Mouse (Mus musculus) lung, embryonic 15.5 days (tissue): ENCODE results near the gene Pum1. TPM values are rescaled to one million over a fixed set of nuclear protein-coding genes. Genes with fewer than 3 reads are reported as not detected.

Source experiments
- ATAC-seq: fragments of 200-750 bp; cut with Nextera tagmentation; 2 replicates; pipeline ENCODE4 v1.8.0; 2017; ENCODE audit warnings: moderate number of reproducible peaks, borderline replicate concordance; ENCODE audit not compliant: low FRiP score, low TSS enrichment; ENCODE audit errors: extremely low read depth
- H3K27ac ChIP-seq: fragments of 300-500 bp; sonication (generic); 2 replicates; pipeline ENCODE4 v1.5.1; 2015; ENCODE audit warnings: moderate library complexity, mild to moderate bottlenecking, inconsistent platforms
- H3K27me3 ChIP-seq: fragments of 300-500 bp; sonication (generic); 2 replicates; pipeline ENCODE4 v1.6.1; 2015; ENCODE audit warnings: inconsistent platforms
- H3K36me3 ChIP-seq: fragments of 300-500 bp; sonication (generic); 2 replicates; pipeline ENCODE4 v1.6.1; 2015; ENCODE audit warnings: inconsistent platforms
- H3K4me1 ChIP-seq: fragments of 300-500 bp; sonication (generic); 2 replicates; pipeline ENCODE4 v1.6.1; 2015; ENCODE audit warnings: inconsistent platforms
- H3K4me2 ChIP-seq: fragments of 300-500 bp; sonication (generic); 2 replicates; pipeline ENCODE4 v1.6.1; 2015; ENCODE audit warnings: inconsistent platforms, mild to moderate bottlenecking, moderate library complexity
- H3K4me3 ChIP-seq: fragments of 300-500 bp; sonication (generic); 2 replicates; pipeline ENCODE4 v1.5.1; 2015; ENCODE audit warnings: mild to moderate bottlenecking, inconsistent platforms
- H3K9ac ChIP-seq: fragments of 300-500 bp; sonication (generic); 2 replicates; pipeline ENCODE4 v1.6.1; 2015; ENCODE audit warnings: inconsistent platforms
- H3K9me3 ChIP-seq: fragments of 300-500 bp; sonication (generic); 2 replicates; pipeline ENCODE4 v1.6.1; 2016; ENCODE audit warnings: inconsistent platforms
- WGBS: fragments of 180-500 bp; shearing (Covaris S2); methylation state at CpG from one replicate; pipeline ENCODE4 v1.1.7; 2015; 5-methylcytosine and 5-hydroxymethylcytosine counted together
- polyA plus RNA-seq: library from polyadenylated mRNA; unstranded; fragments of >200 nt; fragmentation: Nextera tagmentation; extraction: Ambion mirVana; gene quantifications from 2 replicates; pipeline ENCODE4 v1.2.1, GENCODE M21; 2015

Pum1 gene
- polyA plus RNA-seq, 1 experiment from 2014 or later: 88.3 TPM

DNA sequence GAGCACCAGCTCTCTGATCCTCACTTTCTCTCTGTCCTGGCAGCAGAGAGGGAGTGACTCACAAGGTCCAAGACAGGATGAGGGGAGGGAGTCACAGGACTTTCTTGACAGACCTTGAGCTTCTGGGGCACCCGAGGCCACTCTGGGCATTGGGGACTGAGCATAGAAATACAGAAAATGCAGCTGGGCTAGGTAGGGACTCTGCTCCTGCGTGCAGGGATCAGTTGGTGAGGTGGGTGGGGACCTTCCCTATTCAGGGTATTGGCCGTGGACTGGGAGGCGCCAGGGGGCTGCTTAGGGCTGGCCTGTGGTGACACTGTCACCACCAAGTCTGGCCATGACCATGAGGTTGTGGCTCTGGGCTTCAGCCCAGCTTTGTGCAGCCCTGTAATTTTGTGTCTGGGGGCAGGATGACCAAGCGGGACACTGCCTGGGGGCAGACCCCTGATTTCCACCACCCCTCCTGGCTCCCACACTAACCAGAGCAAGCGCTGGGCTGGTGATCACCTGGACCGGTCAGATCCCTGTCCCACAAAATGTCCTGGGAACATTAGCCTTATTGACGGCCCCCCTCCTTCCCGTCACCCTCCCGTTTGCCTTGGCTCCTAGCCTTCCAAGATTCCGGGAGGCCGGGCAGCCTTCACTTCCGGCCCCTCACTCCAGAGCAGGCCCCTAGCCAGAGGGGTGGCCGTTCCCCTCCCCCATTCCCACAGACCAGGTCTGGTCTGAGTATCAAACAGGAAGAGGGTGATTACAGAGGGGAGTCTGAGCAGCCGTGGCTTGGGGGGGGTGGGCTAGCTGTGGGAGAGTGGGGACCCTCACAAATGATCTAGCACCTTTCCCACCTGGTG is 134.3 kb downstream of the Pum1 start:
- H3K4me2 ChIP-seq: peak overlapping the region; percentile 39
- WGBS: 18% methylated on average over 15 of the region's 15 CpGs
- peak; percentile 47; the same call in 1 of the 2 replicates for ATAC-seq

GRCm38 (mm10) chr4:130798416-130798815 is 135.3 kb downstream of the Pum1 start:
- H3K27ac ChIP-seq: peak overlapping the region; percentile 50
- no peaks in the 10 kb centered on the region for H3K27me3 ChIP-seq
- ATAC-seq: no peak
- H3K4me3 ChIP-seq: no peak overlapping the region
- H3K9me3 ChIP-seq: no peaks in the 10 kb centered on the region
- H3K9ac ChIP-seq: no peak overlapping the region
- H3K4me2 ChIP-seq: no peak overlapping the region
- H3K4me1 ChIP-seq: peaks cover 50% of the 10 kb centered on the region
- 72% methylated on average over 1 of the region's 1 CpGs for WGBS
- no peaks in the 10 kb centered on the region for H3K36me3 ChIP-seq

More for the DNA sequence above, 134.3 kb downstream of the Pum1 start:
- Histone ChIP-seq H3K36me3 (no peaks in the 10 kb centered on the region), H3K27ac (peak overlapping the region; percentile 50), H3K4me1 (peaks cover 57% of the 10 kb centered on the region), H3K9me3 (no peaks in the 10 kb centered on the region), H3K9ac (no peak overlapping the region), H3K4me3 (no peak overlapping the region), H3K27me3 (no peaks in the 10 kb centered on the region)

- Histone ChIP-seq H3K4me1 (peaks cover 47% of the 10 kb centered on the region), H3K9me3 (no peaks in the 10 kb centered on the region), H3K27me3 (no peaks in the 10 kb centered on the region), H3K4me3 (no peak overlapping the region), H3K4me2 (no peak overlapping the region), H3K9ac (no peak overlapping the region), H3K36me3 (no peaks in the 10 kb centered on the region), H3K27ac (peak overlapping the region; percentile 50)
- no peak; the same call in 1 of the 2 replicates for ATAC-seq
- WGBS: 37% methylated on average over 4 of the region's 4 CpGs
Measured at GRCm38 (mm10) chr4:130799118-130799517, 136.0 kb downstream of the Pum1 start.

DNA sequence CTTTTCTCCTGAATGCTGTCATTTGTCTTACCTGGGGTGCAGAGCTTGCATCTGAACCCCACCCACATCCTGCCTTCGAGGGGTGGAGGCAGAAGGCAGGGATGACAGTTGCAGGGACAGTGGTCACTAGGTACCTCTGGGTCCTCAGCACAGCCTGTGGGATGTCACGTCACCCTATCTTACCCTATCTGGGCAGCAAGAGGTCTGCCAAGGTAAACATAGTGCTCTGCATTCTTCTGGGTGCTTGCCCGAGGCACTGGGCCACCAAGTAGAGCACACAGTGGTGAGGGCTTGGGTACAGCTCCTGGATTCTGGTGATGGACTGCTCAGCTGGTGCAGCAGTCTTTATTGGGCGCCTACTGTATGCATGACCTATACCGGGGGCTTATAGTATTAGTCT is 136.5 kb downstream of the Pum1 start:
- Histone ChIP-seq H3K4me1 (peaks cover 43% of the 10 kb centered on the region), H3K4me3 (no peak overlapping the region), H3K9ac (no peak overlapping the region), H3K36me3 (no peaks in the 10 kb centered on the region), H3K27me3 (no peaks in the 10 kb centered on the region), H3K9me3 (no peaks in the 10 kb centered on the region), H3K27ac (no peak overlapping the region), H3K4me2 (no peak overlapping the region)
- no peak for ATAC-seq
- WGBS: 52% methylated on average over 5 of the region's 5 CpGs

DNA sequence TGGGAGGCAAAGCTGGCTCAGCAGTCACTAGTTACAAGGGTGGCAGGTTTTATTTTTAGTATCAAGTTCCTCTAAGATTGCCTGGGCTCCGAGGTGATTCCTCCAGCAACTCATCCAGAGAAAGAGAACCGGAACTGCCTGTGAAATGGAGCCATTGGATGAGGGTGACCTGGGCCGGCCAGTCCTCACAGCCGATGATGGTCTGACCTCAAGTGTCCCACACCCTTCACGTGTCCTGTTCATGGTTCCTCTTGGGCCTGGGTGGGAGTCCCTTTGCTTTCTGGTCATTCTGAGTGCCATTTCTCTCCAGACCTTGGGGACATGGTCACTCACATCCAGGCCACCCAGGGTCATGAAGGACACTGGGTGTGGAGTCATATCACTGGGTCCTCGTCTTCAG is 137.0 kb downstream of the Pum1 start:
- Histone ChIP-seq H3K4me2 (no peak overlapping the region), H3K27ac (no peak overlapping the region), H3K27me3 (no peaks in the 10 kb centered on the region), H3K4me3 (no peak overlapping the region), H3K9ac (no peak overlapping the region), H3K9me3 (no peaks in the 10 kb centered on the region), H3K36me3 (no peaks in the 10 kb centered on the region), H3K4me1 (peaks cover 48% of the 10 kb centered on the region)
- 77% methylated on average over 6 of the region's 6 CpGs for WGBS
- no peak for ATAC-seq

- H3K9me3 ChIP-seq: no peaks in the 10 kb centered on the region
- WGBS: 86% methylated on average over 5 of the region's 5 CpGs
- H3K4me1 ChIP-seq: peaks cover 52% of the 10 kb centered on the region
- no peaks in the 10 kb centered on the region for H3K36me3 ChIP-seq
- H3K4me3 ChIP-seq: no peak overlapping the region
- no peak overlapping the region for H3K27ac ChIP-seq
- no peaks in the 10 kb centered on the region for H3K27me3 ChIP-seq
- H3K9ac ChIP-seq: no peak overlapping the region
- ATAC-seq: no peak
- no peak overlapping the region for H3K4me2 ChIP-seq
Measured at GRCm38 (mm10) chr4:130801198-130801597, 138.1 kb downstream of the Pum1 start.

- Histone ChIP-seq H3K36me3 (no peaks in the 10 kb centered on the region), H3K9me3 (no peaks in the 10 kb centered on the region), H3K9ac (no peak overlapping the region), H3K4me1 (peaks cover 49% of the 10 kb centered on the region), H3K27ac (no peak overlapping the region), H3K27me3 (no peaks in the 10 kb centered on the region), H3K4me3 (no peak overlapping the region), H3K4me2 (no peak overlapping the region)
- no peak for ATAC-seq
- WGBS: 54% methylated on average over 10 of the region's 10 CpGs
Measured at GRCm38 (mm10) chr4:130801624-130802329, 138.7 kb downstream of the Pum1 start.

GRCm38 (mm10) chr4:130803591-130803990 is 140.5 kb downstream of the Pum1 start:
- Histone ChIP-seq H3K9me3 (no peaks in the 10 kb centered on the region), H3K27me3 (no peaks in the 10 kb centered on the region), H3K4me3 (no peak overlapping the region), H3K36me3 (no peaks in the 10 kb centered on the region), H3K27ac (no peak overlapping the region), H3K4me2 (no peak overlapping the region), H3K9ac (no peak overlapping the region), H3K4me1 (peaks cover 30% of the 10 kb centered on the region)
- no peak for ATAC-seq
- WGBS: 74% methylated on average over 2 of the region's 2 CpGs

GRCm38 (mm10) chr4:130804292-130804691 is 141.2 kb downstream of the Pum1 start:
- no peaks in the 10 kb centered on the region for H3K27me3 ChIP-seq
- whole genome bisulfite sequencing: 49% methylated on average over 2 of the region's 2 CpGs
- no peak for ATAC-seq

GRCm38 (mm10) chr4:130804771-130805361 is 141.7 kb downstream of the Pum1 start:
- Histone ChIP-seq H3K9ac (no peak overlapping the region), H3K27ac (peak overlapping the region; percentile 50), H3K36me3 (no peaks in the 10 kb centered on the region), H3K27me3 (no peaks in the 10 kb centered on the region), H3K4me2 (no peak overlapping the region), H3K9me3 (no peaks in the 10 kb centered on the region), H3K4me3 (no peak overlapping the region), H3K4me1 (peaks cover 22% of the 10 kb centered on the region)
- ATAC-seq: 0 out of 2 replicates have a peak, but pooled peaks have one; percentile 25
- 58% methylated on average over 7 of the region's 7 CpGs for WGBS

More at GRCm38 (mm10) chr4:130804292-130804691, 141.2 kb downstream of the Pum1 start:
- peaks cover 23% of the 10 kb centered on the region for H3K4me1 ChIP-seq
- H3K36me3 ChIP-seq: no peaks in the 10 kb centered on the region
- no peak overlapping the region for H3K9ac ChIP-seq
- H3K4me2 ChIP-seq: no peak overlapping the region
- no peaks in the 10 kb centered on the region for H3K9me3 ChIP-seq
- H3K4me3 ChIP-seq: no peak overlapping the region
- H3K27ac ChIP-seq: no peak overlapping the region

GRCm38 (mm10) chr4:130805746-130806145 is 142.6 kb downstream of the Pum1 start:
- Histone ChIP-seq H3K9me3 (no peaks in the 10 kb centered on the region), H3K27me3 (no peaks in the 10 kb centered on the region), H3K4me1 (peaks cover 21% of the 10 kb centered on the region), H3K9ac (no peak overlapping the region), H3K4me3 (no peak overlapping the region), H3K4me2 (no peak overlapping the region), H3K36me3 (no peaks in the 10 kb centered on the region), H3K27ac (no peak overlapping the region)
- no peak for ATAC-seq
- WGBS: 82% methylated on average over 7 of the region's 7 CpGs

DNA sequence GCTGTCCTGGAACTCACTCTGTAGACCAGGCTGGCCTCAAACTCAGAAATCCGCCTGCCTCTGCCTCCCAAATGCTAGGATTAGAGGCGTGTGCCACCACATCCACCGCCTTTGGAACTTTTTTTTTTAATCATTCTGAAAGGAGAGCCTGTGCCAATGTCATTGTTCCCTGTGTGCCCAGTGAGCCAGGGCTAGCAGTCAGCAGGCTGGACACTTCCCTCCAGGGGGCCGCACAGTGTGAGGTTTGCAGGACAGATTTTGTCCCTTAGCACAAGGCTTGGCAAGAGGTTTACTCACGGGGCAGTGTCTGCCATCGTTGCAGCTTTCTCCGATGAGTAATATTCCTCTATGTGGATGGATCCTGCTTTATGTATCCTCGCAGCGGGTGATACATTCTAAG is 143.6 kb downstream of the Pum1 start:
- H3K36me3 ChIP-seq: no peaks in the 10 kb centered on the region
- WGBS: 85% methylated on average over 9 of the region's 9 CpGs
- no peak overlapping the region for H3K9ac ChIP-seq
- no peak overlapping the region for H3K4me3 ChIP-seq
- H3K27ac ChIP-seq: no peak overlapping the region
- H3K4me1 ChIP-seq: peaks cover 18% of the 10 kb centered on the region
- no peaks in the 10 kb centered on the region for H3K27me3 ChIP-seq
- ATAC-seq: no peak
- H3K4me2 ChIP-seq: no peak overlapping the region
- no peaks in the 10 kb centered on the region for H3K9me3 ChIP-seq
